Mouse (Mus musculus): ENCODE results near the gene Rgs6.
A peak's percentile ranks its signal among the peaks of the same experiment; 100 is the strongest.

Rgs6 gene

GRCm38 (mm10) chr12:82768726-82769125, 180.6 kb downstream of the Rgs6 start:
- no peak for DNase-seq

- DNase-seq: no peak
These were observed 184.1 kb downstream of the Rgs6 start for GRCm38 (mm10) chr12:82772215-82772614.

- DNase-seq: no peak
These were observed 186.5 kb downstream of the Rgs6 start for GRCm38 (mm10) chr12:82774576-82774975.

GRCm38 (mm10) chr12:82776686-82777085, 188.6 kb downstream of the Rgs6 start:
- no peak for DNase-seq

GRCm38 (mm10) chr12:82780936-82781335, 192.8 kb downstream of the Rgs6 start:
- DNase-seq: no peak

GRCm38 (mm10) chr12:82781414-82781813, 193.3 kb downstream of the Rgs6 start:
- DNase-seq: no peak

- DNase-seq: no peak
These were observed 204.0 kb downstream of the Rgs6 start for GRCm38 (mm10) chr12:82792122-82792521.

- no peak for DNase-seq
These were observed 211.8 kb downstream of the Rgs6 start for GRCm38 (mm10) chr12:82799892-82800291.

- DNase-seq: no peak
These were observed 213.6 kb downstream of the Rgs6 start for GRCm38 (mm10) chr12:82801736-82802135.

- DNase-seq: no peak
These were observed 214.6 kb downstream of the Rgs6 start for GRCm38 (mm10) chr12:82802711-82803110.

- DNase-seq: no peak
These were observed 217.1 kb downstream of the Rgs6 start for GRCm38 (mm10) chr12:82805167-82805566.

GRCm38 (mm10) chr12:82810631-82811030, 222.5 kb downstream of the Rgs6 start:
- no peak for DNase-seq

GRCm38 (mm10) chr12:82815982-82816381, 227.9 kb downstream of the Rgs6 start:
- no peak for DNase-seq

- DNase-seq: peak; percentile 4 to 5
These were observed 231.2 kb downstream of the Rgs6 start for GRCm38 (mm10) chr12:82819328-82819727.

- no peak for DNase-seq
These were observed 231.9 kb downstream of the Rgs6 start for GRCm38 (mm10) chr12:82819991-82820390.

- no peak for DNase-seq
These were observed 234.9 kb downstream of the Rgs6 start for GRCm38 (mm10) chr12:82822821-82823620.

- no peak for DNase-seq
These were observed 242.2 kb downstream of the Rgs6 start for GRCm38 (mm10) chr12:82830333-82830732.

GRCm38 (mm10) chr12:82838544-82838943, 250.5 kb downstream of the Rgs6 start:
- DNase-seq: no peak

- no peak for DNase-seq
These were observed 253.5 kb downstream of the Rgs6 start for GRCm38 (mm10) chr12:82841566-82841965.

GRCm38 (mm10) chr12:82848304-82848872, 260.3 kb downstream of the Rgs6 start:
- no peak for DNase-seq

GRCm38 (mm10) chr12:82854902-82855301, 266.8 kb downstream of the Rgs6 start:
- no peak for DNase-seq

GRCm38 (mm10) chr12:82855333-82856107, 267.4 kb downstream of the Rgs6 start:
- peak in 1 of 2 experiments; percentile 2 for DNase-seq

GRCm38 (mm10) chr12:82865686-82866085, 277.6 kb downstream of the Rgs6 start:
- no peak for DNase-seq

GRCm38 (mm10) chr12:82880711-82881110, 292.6 kb downstream of the Rgs6 start:
- no peak for DNase-seq

Data from cerebellum, postnatal 36 days (tissue).